ENCODE assay signal across 23 mouse cellular contexts in the genomic region with DNA sequence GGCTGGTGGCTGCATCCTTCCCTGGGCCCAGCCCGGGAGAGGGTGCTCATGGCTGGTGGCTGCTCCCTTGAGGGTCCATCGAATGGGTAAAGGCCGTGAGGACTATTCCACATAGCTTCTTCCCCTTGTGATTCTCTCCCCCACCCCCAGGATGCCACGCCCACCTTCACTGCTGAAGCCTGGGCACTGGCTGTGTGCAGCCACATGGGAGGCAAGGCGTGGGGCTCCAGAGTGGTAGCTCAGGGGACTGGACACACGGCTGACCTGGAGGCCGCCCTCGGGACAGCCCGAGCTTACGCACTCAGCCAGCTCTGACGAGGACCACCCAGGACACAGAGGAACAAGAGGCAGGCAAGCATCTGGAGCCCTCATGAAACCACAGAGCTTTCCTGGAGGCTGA. TPM values are rescaled to one million over a fixed set of nuclear protein-coding genes. Genes with fewer than 3 reads are reported as not detected.
DNase-seq lines count a peak whose midpoint lies in the region; ATAC-seq lines count a peak whose summit lies in the region.
"Had no signal": no experiment of that assay in that cellular context is flagged by ENCODE, and none has a peak within 500 bp of the region (broad histone marks: within the 10 kb centered on the region; RNA-seq: fewer than 3 reads in every experiment).

No protein-coding gene starts in this region.

- intact Hi-C loops in heart, postnatal 10 days (cut with DNase I): no loop called here

- peaks cover 18% of the 10 kb centered on the region for H3K27me3 ChIP-seq in heart, embryonic 10.5 days (ENCODE audit: insufficient read depth, poor library complexity, severe bottlenecking)
- peaks cover 12% of the 10 kb centered on the region; the same call in 1 of the 2 replicates for H3K27me3 ChIP-seq in embryonic facial prominence, embryonic 12.5 days
- H3K27me3 ChIP-seq: Patski had no signal

- no peak overlapping the region for H3K9ac ChIP-seq in embryonic facial prominence, embryonic 12.5 days
- H3K9ac ChIP-seq: heart, embryonic 15.5 days; hindbrain, embryonic 14.5 days had no signal

- H3K27ac ChIP-seq in heart, embryonic 10.5 days: peak overlapping the region; percentile 52; the same call in 1 of the 2 replicates
- H3K27ac ChIP-seq in embryonic facial prominence, embryonic 12.5 days: 0 out of 2 replicates have a peak overlapping the region, but pooled peaks have one; percentile 11
- H3K27ac ChIP-seq: hindbrain, embryonic 14.5 days had no signal

- peak; percentile 42 for DNase-seq in cerebellum, adult 8-10 months
- DNase-seq in cerebellum, postnatal 36 days: no peak
- no peak for DNase-seq in heart, embryonic 10.5 days (ENCODE audit: low spot score)
- no peak for DNase-seq in heart, postnatal 10 days
- peak; percentile 41 to 45 for DNase-seq in cerebellum, postnatal 14 days
- DNase-seq: adrenal gland, adult 2 months; adrenal gland, postnatal 25 days; gastrocnemius, postnatal 36 days; heart, adult 18-20 months; kidney, adult 8-10 months had no signal

- H3K4me3 ChIP-seq in heart, embryonic 10.5 days: no peak overlapping the region
- H3K4me3 ChIP-seq in embryonic facial prominence, embryonic 12.5 days: no peak overlapping the region
- H3K4me3 ChIP-seq: heart, embryonic 15.5 days; hindbrain, embryonic 10.5 days had no signal

- no peak for ATAC-seq in embryonic facial prominence, embryonic 12.5 days (ENCODE audit: insufficient number of reproducible peaks, insufficient read depth, low FRiP score, low TSS enrichment)
- ATAC-seq: activated CD4-positive, CD25-positive, alpha-beta regulatory T cell, adult 4 months; forebrain, embryonic 14.5 days; inflammation-experienced regulatory T-cells, adult 6 months; intestine, postnatal 0 days; Patski had no signal

- no peaks in the 10 kb centered on the region for H3K9me3 ChIP-seq in heart, embryonic 10.5 days
- no peaks in the 10 kb centered on the region for H3K9me3 ChIP-seq in embryonic facial prominence, embryonic 12.5 days
- H3K9me3 ChIP-seq: heart, embryonic 15.5 days; hindbrain, embryonic 10.5 days had no signal

- H3K36me3 ChIP-seq in heart, embryonic 10.5 days: peaks cover 45% of the 10 kb centered on the region
- peaks cover 45% of the 10 kb centered on the region for H3K36me3 ChIP-seq in embryonic facial prominence, embryonic 12.5 days

- H3K4me2 ChIP-seq in embryonic facial prominence, embryonic 12.5 days (replicated peaks): no peak overlapping the region
- H3K4me2 ChIP-seq: heart, embryonic 11.5 days; heart, embryonic 15.5 days; hindbrain, embryonic 14.5 days had no signal

- 80% methylated on average over 11 of the region's 11 CpGs for WGBS in heart, embryonic 10.5 days
- 84% methylated on average over 11 of the region's 11 CpGs for WGBS in embryonic facial prominence, embryonic 12.5 days

- H3K4me1 ChIP-seq in heart, embryonic 10.5 days: peaks cover 67% of the 10 kb centered on the region
- H3K4me1 ChIP-seq in embryonic facial prominence, embryonic 12.5 days: peaks cover 8% of the 10 kb centered on the region; the same call in 1 of the 2 replicates

RNA-seq across cellular contexts. Expression of a gene that starts 3.1 kb away (rescaled TPM):
- 0.36 and 0.80 TPM in 2 replicates for polyA plus RNA-seq in heart, embryonic 10.5 days (2016; fragmentation: Nextera tagmentation; extraction: Ambion mirVana)
- total RNA-seq in heart, postnatal 10 days (2021): not detected
- polyA plus RNA-seq in embryonic facial prominence, embryonic 12.5 days (2016; fragmentation: Nextera tagmentation; extraction: Ambion mirVana): 1.4 and 1.6 TPM in 2 replicates
- total RNA-seq: adrenal gland, adult 2 months; adrenal gland, postnatal 25 days; CH12.LX; gastrocnemius, adult 8-10 months; gastrocnemius, postnatal 36 days; heart, adult 18-20 months; heart, postnatal 25 days had no signal
- polyA plus RNA-seq: activated CD4-positive, CD25-positive, alpha-beta regulatory T cell, adult 4 months; adrenal gland, adult 2 months; inflammation-experienced regulatory T-cells, adult 6 months; intestine, postnatal 0 days; Patski had no signal

RNA-seq across cellular contexts. Expression of a gene that starts 13.5 kb away (rescaled TPM):
- polyA plus RNA-seq in heart, embryonic 10.5 days (2016; fragmentation: Nextera tagmentation; extraction: Ambion mirVana): 28.7 and 30.9 TPM in 2 replicates
- 10 to 100 TPM; 19.3 to 20.2 TPM for total RNA-seq in heart, postnatal 10 days (2021)
- polyA plus RNA-seq in embryonic facial prominence, embryonic 12.5 days (2016; fragmentation: Nextera tagmentation; extraction: Ambion mirVana): 25.7 and 26.6 TPM in 2 replicates

RNA-seq across cellular contexts. Expression of a gene that starts 29.3 kb away (rescaled TPM):
- 0.84 and 1.7 TPM in 2 replicates for polyA plus RNA-seq in heart, embryonic 10.5 days (2016; fragmentation: Nextera tagmentation; extraction: Ambion mirVana)
- total RNA-seq in heart, postnatal 10 days (2021): under 1 TPM; 0.05 to 0.12 TPM
- polyA plus RNA-seq in embryonic facial prominence, embryonic 12.5 days (2016; fragmentation: Nextera tagmentation; extraction: Ambion mirVana): 9.2 and 11.1 TPM in 2 replicates
- total RNA-seq: gastrocnemius, adult 8-10 months had no signal
- polyA plus RNA-seq: activated CD4-positive, CD25-positive, alpha-beta regulatory T cell, adult 4 months had no signal

RNA-seq across cellular contexts. Expression of a gene that starts 35.4 kb away (rescaled TPM):
- polyA plus RNA-seq in heart, embryonic 10.5 days (2016; fragmentation: Nextera tagmentation; extraction: Ambion mirVana): 2.8 and 3.7 TPM in 2 replicates
- total RNA-seq in heart, postnatal 10 days (2021): 1 to 10 TPM; 1.8 to 2.7 TPM
- 6.7 and 8.3 TPM in 2 replicates for polyA plus RNA-seq in embryonic facial prominence, embryonic 12.5 days (2016; fragmentation: Nextera tagmentation; extraction: Ambion mirVana)

RNA-seq across cellular contexts. Expression of a gene that starts 43.5 kb away (rescaled TPM):
- polyA plus RNA-seq in heart, embryonic 10.5 days (2016; fragmentation: Nextera tagmentation; extraction: Ambion mirVana): 107 and 118 TPM in 2 replicates
- 10 to 100 TPM; 34.5 to 36.8 TPM for total RNA-seq in heart, postnatal 10 days (2021)
- polyA plus RNA-seq in embryonic facial prominence, embryonic 12.5 days (2016; fragmentation: Nextera tagmentation; extraction: Ambion mirVana): 108 and 109 TPM in 2 replicates

Comparison
In these comparisons a context has a peak if more than half of its experiments do, and no peak if none do; other contexts are left out.
1. DNase-seq: peak in cerebellum, adult 8-10 months (single experiment) and cerebellum, postnatal 14 days (2 of 2); none in cerebellum, postnatal 36 days (0 of 2), heart, embryonic 10.5 days (single experiment) and heart, postnatal 10 days (0 of 2).